Comparison of ENCODE assay signal across 10 mouse cellular contexts in the genomic region with DNA sequence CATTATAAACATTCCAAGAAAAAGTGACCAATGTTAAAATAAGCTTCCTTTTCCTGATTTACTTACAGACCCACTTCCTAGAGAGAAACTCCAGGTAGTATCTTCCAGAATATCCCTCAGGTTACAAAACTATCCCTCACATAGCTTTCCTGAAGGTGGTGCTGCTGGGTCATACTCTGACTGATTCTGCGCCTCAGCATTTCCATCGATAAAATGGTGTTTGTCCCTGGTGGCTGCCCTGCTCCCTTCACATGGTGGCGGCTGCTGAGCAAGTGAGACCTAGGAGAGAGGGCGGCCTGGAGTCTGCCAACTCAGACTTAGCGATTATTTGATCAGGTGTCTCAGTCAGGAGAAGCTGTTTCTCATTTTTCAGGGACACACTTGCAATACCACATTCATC.
A peak's percentile ranks its signal among the peaks of the same experiment; 100 is the strongest.
DNase-seq lines count a peak whose midpoint lies in the region; ATAC-seq and TF ChIP-seq lines count a peak whose summit lies in the region.
"Had no signal": no experiment of that assay in that cellular context is flagged by ENCODE, and none has a peak within 500 bp of the region (broad histone marks: within the 10 kb centered on the region; RNA-seq: fewer than 3 reads in every experiment).

No protein-coding gene starts in this region.

- no peak overlapping the region for H3K4me2 ChIP-seq in midbrain, postnatal 0 days (ENCODE audit: low read depth, low read length, poor library complexity, severe bottlenecking)
- H3K4me2 ChIP-seq in forebrain, embryonic 15.5 days (replicated peaks) = no peak overlapping the region
- H3K4me2 ChIP-seq: heart, embryonic 15.5 days had no signal

- no peak for DNase-seq in heart, adult 2 months
- no peak for DNase-seq in heart, adult 9 months (ENCODE audit: low spot score in 2 of 2)
- no peak for DNase-seq in midbrain, postnatal 0 days (ENCODE audit: low spot score)
- no peak for DNase-seq in midbrain, embryonic 10.5 days (ENCODE audit: low spot score)
- DNase-seq in embryo, embryonic 11 days = peak; percentile 37
- DNase-seq in lung, postnatal 25 days (ENCODE audit: low spot score) = peak; percentile 33
- no peak for DNase-seq in ovary, adult 18-20 months (ENCODE audit: low spot score)
- DNase-seq: cerebellum, postnatal 36 days had no signal

- WGBS in heart, adult 2 months = 65% methylated on average over 5 of the region's 5 CpGs
- WGBS in midbrain, postnatal 0 days = 50% methylated on average over 5 of the region's 5 CpGs
- WGBS in midbrain, embryonic 10.5 days = 52% methylated on average over 5 of the region's 5 CpGs
- 57% methylated on average over 5 of the region's 5 CpGs for WGBS in forebrain, embryonic 15.5 days

- ATAC-seq in midbrain, postnatal 0 days (ENCODE audit: low FRiP score) = no peak
- no peak for ATAC-seq in forebrain, embryonic 15.5 days (replicated peaks)

- H3K9me3 ChIP-seq in midbrain, postnatal 0 days (ENCODE audit: low read length) = no peaks in the 10 kb centered on the region
- no peaks in the 10 kb centered on the region for H3K9me3 ChIP-seq in midbrain, embryonic 10.5 days (replicated peaks)
- no peaks in the 10 kb centered on the region for H3K9me3 ChIP-seq in forebrain, embryonic 15.5 days
- H3K9me3 ChIP-seq: heart, embryonic 15.5 days had no signal

- no peaks in the 10 kb centered on the region for H3K36me3 ChIP-seq in heart, adult 2 months (ENCODE audit: control insufficient read depth, insufficient read depth, low read length)
- no peaks in the 10 kb centered on the region for H3K36me3 ChIP-seq in midbrain, postnatal 0 days (ENCODE audit: insufficient read depth, low read length)
- no peaks in the 10 kb centered on the region for H3K36me3 ChIP-seq in midbrain, embryonic 10.5 days
- no peaks in the 10 kb centered on the region for H3K36me3 ChIP-seq in forebrain, embryonic 15.5 days
- H3K36me3 ChIP-seq: heart, embryonic 15.5 days had no signal

- no peak overlapping the region for H3K4me3 ChIP-seq in heart, adult 2 months
- H3K4me3 ChIP-seq in midbrain, postnatal 0 days (ENCODE audit: low read depth, low read length) = no peak overlapping the region
- no peak overlapping the region for H3K4me3 ChIP-seq in midbrain, embryonic 10.5 days
- no peak overlapping the region for H3K4me3 ChIP-seq in forebrain, embryonic 15.5 days
- H3K4me3 ChIP-seq: heart, embryonic 15.5 days had no signal

- no peak for TF ChIP-seq EP300 in heart, adult 2 months (IDR thresholded peaks at IDR 0.05; ENCODE audit: insufficient read depth, low read depth, low read length)

- no peaks in the 10 kb centered on the region for H3K4me1 ChIP-seq in heart, adult 2 months (ENCODE audit: control insufficient read depth, insufficient read depth, low read length)
- no peaks in the 10 kb centered on the region for H3K4me1 ChIP-seq in midbrain, postnatal 0 days (ENCODE audit: insufficient read depth, low read length)
- H3K4me1 ChIP-seq in midbrain, embryonic 10.5 days = no peaks in the 10 kb centered on the region
- H3K4me1 ChIP-seq in forebrain, embryonic 15.5 days = no peaks in the 10 kb centered on the region
- H3K4me1 ChIP-seq: heart, embryonic 15.5 days had no signal

- no peak for TF ChIP-seq POLR2A in heart, adult 2 months (IDR thresholded peaks at IDR 0.05; ENCODE audit: insufficient read depth, low read depth, low read length)

- no peak overlapping the region for H3K27ac ChIP-seq in heart, adult 2 months
- no peak overlapping the region for H3K27ac ChIP-seq in midbrain, postnatal 0 days (ENCODE audit: low read depth, low read length)
- no peak overlapping the region for H3K27ac ChIP-seq in midbrain, embryonic 10.5 days (replicated peaks)
- H3K27ac ChIP-seq in forebrain, embryonic 15.5 days (replicated peaks) = no peak overlapping the region
- H3K27ac ChIP-seq: heart, embryonic 15.5 days had no signal

- no peak overlapping the region for H3K9ac ChIP-seq in heart, adult 2 months (ENCODE audit: low read depth, low read length)
- no peak overlapping the region for H3K9ac ChIP-seq in midbrain, postnatal 0 days (replicated peaks; ENCODE audit: low read length, poor library complexity, severe bottlenecking)
- no peak overlapping the region for H3K9ac ChIP-seq in forebrain, embryonic 15.5 days (replicated peaks)
- H3K9ac ChIP-seq: heart, embryonic 15.5 days had no signal

- no peaks in the 10 kb centered on the region for H3K79me2 ChIP-seq in heart, adult 2 months (replicated peaks; ENCODE audit: control insufficient read depth, insufficient read depth, low read length)

- intact Hi-C loops in heart, adult 2 months (cut with DNase I) = loop anchor here (5.0 kb wide), 1 partner anchor 319 kb away; no protein-coding TSS in a partner anchor

- TF ChIP-seq CTCF in heart, adult 2 months (IDR thresholded peaks at IDR 0.05) = peak; percentile 72
- peak; percentile 53 for TF ChIP-seq CTCF in midbrain, postnatal 0 days (IDR thresholded peaks at IDR 0.05)

- H3K27me3 ChIP-seq in heart, adult 2 months (ENCODE audit: control insufficient read depth, insufficient read depth, low read length) = no peaks in the 10 kb centered on the region
- no peaks in the 10 kb centered on the region for H3K27me3 ChIP-seq in midbrain, postnatal 0 days (ENCODE audit: insufficient read depth, low read length)
- no peaks in the 10 kb centered on the region for H3K27me3 ChIP-seq in midbrain, embryonic 10.5 days (ENCODE audit: low read depth, poor library complexity, severe bottlenecking)
- H3K27me3 ChIP-seq in forebrain, embryonic 15.5 days = no peaks in the 10 kb centered on the region
- H3K27me3 ChIP-seq: heart, embryonic 15.5 days had no signal

Comparison
In these comparisons a context has a peak if more than half of its experiments do, and no peak if none do; other contexts are left out.
1. DNase-seq: peak in embryo, embryonic 11 days (single experiment) and lung, postnatal 25 days (single experiment); none in heart, adult 2 months (0 of 2), heart, adult 9 months (0 of 2), midbrain, postnatal 0 days (single experiment), midbrain, embryonic 10.5 days (single experiment) and ovary, adult 18-20 months (single experiment).